Mouse (Mus musculus) MEL (cell line): ENCODE measurements around the gene Kifc5b. TPM values are rescaled to one million over a fixed set of nuclear protein-coding genes. Genes with fewer than 3 reads are reported as not detected.

ENCODE experiments used
- DNase-seq: peaks from one replicate; pipeline ENCODE4 v3.0.0; 2011; ENCODE audit warnings: low read depth, low spot score
- H3K27ac ChIP-seq: 2 replicates; pipeline ENCODE4 v1.5.1; 2012; ENCODE audit warnings: low read depth, mild to moderate bottlenecking, control low read depth, low read length, moderate library complexity; ENCODE audit not compliant: control insufficient read depth
- H3K27me3 ChIP-seq, 2 experiments: fragments of 150-350 bp in 1 of 2; sonication (generic) in 1 of 2; 2 replicates each; pipeline ENCODE4 v1.6.1; 2012; ENCODE audit warnings: low read length in 2 of 2, mild to moderate bottlenecking in 2 of 2, improper control_type of control experiment in 1 of 2, moderate library complexity in 1 of 2; ENCODE audit not compliant: insufficient read depth in 2 of 2, control insufficient read depth in 1 of 2
- H3K36me3 ChIP-seq, 2 experiments: 2 replicates each; pipeline ENCODE4 v1.6.1; 2012 to 2014; ENCODE audit warnings: low read length in 2 of 2, improper control_type of control experiment in 1 of 2, inconsistent platforms in 1 of 2, mild to moderate bottlenecking in 1 of 2; ENCODE audit not compliant: insufficient read depth in 2 of 2, control insufficient read depth in 1 of 2
- H3K4me1 ChIP-seq, 2 experiments: fragments of 150-350 bp in 1 of 2; sonication (generic) in 1 of 2; 2 replicates each; pipeline ENCODE4 v1.6.1; 2012; ENCODE audit warnings: low read length in 2 of 2, improper control_type of control experiment in 1 of 2, mild to moderate bottlenecking in 1 of 2; ENCODE audit not compliant: insufficient read depth in 2 of 2, control insufficient read depth in 1 of 2
- H3K4me3 ChIP-seq, 2 experiments: fragments of 150-350 bp in 1 of 2; sonication (generic) in 1 of 2; 2 replicates each; pipeline ENCODE4 v1.5.1; 2012; ENCODE audit warnings: low read depth in 2 of 2, low read length in 2 of 2, mild to moderate bottlenecking in 2 of 2, moderate library complexity in 2 of 2, control low read depth in 1 of 2, improper control_type of control experiment in 1 of 2; ENCODE audit not compliant: control insufficient read depth in 1 of 2, insufficient read depth in 1 of 2
- H3K79me2 ChIP-seq: 2 replicates; pipeline ENCODE4 v1.6.1; 2012; ENCODE audit warnings: mild to moderate bottlenecking, low read length, moderate library complexity; ENCODE audit not compliant: control insufficient read depth, poor library complexity, insufficient read depth
- H3K9ac ChIP-seq: 2 replicates; pipeline ENCODE4 v1.6.1; 2012; ENCODE audit warnings: low read depth, mild to moderate bottlenecking, control low read depth, low read length, moderate library complexity; ENCODE audit not compliant: control insufficient read depth, poor library complexity, severe bottlenecking
- H3K9me3 ChIP-seq: fragments of 150-350 bp; sonication (generic); replicated peaks from 2 replicates; pipeline ENCODE4 v1.6.1; 2012; ENCODE audit warnings: mild to moderate bottlenecking, low read length, improper control_type of control experiment, moderate library complexity; ENCODE audit not compliant: insufficient read depth
- BHLHE40 ChIP-seq: IDR thresholded peaks from 2 replicates; pipeline ENCODE4 v1.6.1; 2012; ENCODE audit warnings: low read depth, mild to moderate bottlenecking, inconsistent platforms, low read length, improper control_type of control experiment, borderline replicate concordance
- CHD1 ChIP-seq: IDR thresholded peaks from 2 replicates; pipeline ENCODE4 v1.6.1; 2012; ENCODE audit warnings: low read depth, mild to moderate bottlenecking, inconsistent platforms, low read length, improper control_type of control experiment
- CHD2 ChIP-seq: IDR thresholded peaks from 2 replicates; pipeline ENCODE4 v1.6.1; 2011; ENCODE audit warnings: low read length, improper control_type of control experiment
- ELF1 ChIP-seq: IDR thresholded peaks from 2 replicates; pipeline ENCODE4 v1.6.1; 2014; ENCODE audit warnings: low read depth, mild to moderate bottlenecking, inconsistent platforms, low read length, improper control_type of control experiment, moderate library complexity
- EP300 ChIP-seq, 2 experiments: IDR thresholded peaks; 2 replicates each; pipeline ENCODE4 v1.6.1; 2011; ENCODE audit warnings: improper control_type of control experiment in 2 of 2, low read length in 2 of 2, low read depth in 1 of 2, mild to moderate bottlenecking in 1 of 2
- GABPA ChIP-seq: IDR thresholded peaks from 2 replicates; pipeline ENCODE4 v1.6.1; 2012; ENCODE audit warnings: low read depth, mild to moderate bottlenecking, inconsistent platforms, low read length, improper control_type of control experiment, moderate library complexity
- MAFK ChIP-seq: IDR thresholded peaks from 2 replicates; pipeline ENCODE4 v1.6.1; 2011; ENCODE audit warnings: low read depth, mild to moderate bottlenecking, low read length, improper control_type of control experiment, borderline replicate concordance
- MAX ChIP-seq: IDR thresholded peaks from 2 replicates; pipeline ENCODE4 v1.6.1; 2011; ENCODE audit warnings: low read length, improper control_type of control experiment
- MAZ ChIP-seq: IDR thresholded peaks from 2 replicates; pipeline ENCODE4 v1.6.1; 2012; ENCODE audit warnings: low read depth, mild to moderate bottlenecking, inconsistent platforms, low read length, improper control_type of control experiment
- MEF2A ChIP-seq: IDR thresholded peaks from 2 replicates; pipeline ENCODE4 v1.6.1; 2014; ENCODE audit warnings: low read depth, mild to moderate bottlenecking, inconsistent platforms, low read length, improper control_type of control experiment; ENCODE audit not compliant: poor library complexity, insufficient replicate concordance, severe bottlenecking; ENCODE audit errors: extremely low read depth
- MXI1 ChIP-seq: IDR thresholded peaks from 2 replicates; pipeline ENCODE4 v1.6.1; 2011; ENCODE audit warnings: mild to moderate bottlenecking, low read depth, low read length, improper control_type of control experiment
- MYB ChIP-seq: IDR thresholded peaks from 2 replicates; pipeline ENCODE4 v1.6.1; 2011; ENCODE audit warnings: mild to moderate bottlenecking, low read depth, low read length, improper control_type of control experiment
- NRF1 ChIP-seq: IDR thresholded peaks from 2 replicates; pipeline ENCODE4 v1.6.1; 2014; ENCODE audit warnings: low read depth, mild to moderate bottlenecking, inconsistent platforms, low read length, improper control_type of control experiment, moderate library complexity; ENCODE audit not compliant: poor library complexity, insufficient read depth, severe bottlenecking
- POLR2A ChIP-seq, 2 experiments: IDR thresholded peaks; 2 replicates each; pipeline ENCODE4 v1.6.1; 2011 to 2012; ENCODE audit warnings: low read length in 2 of 2, mild to moderate bottlenecking in 2 of 2, control low read depth in 1 of 2, improper control_type of control experiment in 1 of 2, low read depth in 1 of 2, moderate library complexity in 1 of 2; ENCODE audit not compliant: control insufficient read depth in 1 of 2, insufficient read depth in 1 of 2, poor library complexity in 1 of 2
- UBTF ChIP-seq: IDR thresholded peaks from 2 replicates; pipeline ENCODE4 v1.6.1; 2012; ENCODE audit warnings: low read depth, mild to moderate bottlenecking, inconsistent platforms, low read length, improper control_type of control experiment, moderate library complexity, borderline replicate concordance; ENCODE audit not compliant: insufficient read depth
- ZC3H11A ChIP-seq: IDR thresholded peaks from 2 replicates; pipeline ENCODE4 v1.6.1; 2012; ENCODE audit warnings: low read depth, mild to moderate bottlenecking, inconsistent platforms, low read length, improper control_type of control experiment
- polyA plus RNA-seq, 2 experiments: library from polyadenylated mRNA; stranded (reverse) in 1 of 2; unstranded in 1 of 2; fragments of >175 nt in 1 of 2; fragments of >200 nt in 1 of 2; gene quantifications; 2 replicates each; pipeline versions ENCODE4 v1.2.1 to v1.2.4; 2012; ENCODE audit warnings: low replicate concordance in 2 of 2, low read depth in 1 of 2; ENCODE audit not compliant: insufficient read length in 2 of 2, insufficient read depth in 1 of 2, missing spikeins in 1 of 2
- total RNA-seq: library from RNA; depleted of rRNA; stranded (reverse); fragments of 300-350 nt; gene quantifications from 2 replicates; pipeline ENCODE4 v1.2.3, GENCODE M21; 2012

Kifc5b gene
- total and polyA plus RNA-seq, 3 experiments = 10.6 to 111 (median 45.4) TPM

GRCm38 (mm10) chr17:26968200-26968611 lies 51.3 kb downstream of the Kifc5b start:
- H3K9ac ChIP-seq = no peak overlapping the region
- H3K9me3 ChIP-seq = no peaks in the 10 kb centered on the region
- peaks cover 6% of the 10 kb centered on the region for H3K79me2 ChIP-seq
- peaks cover 0 to 4% of the 10 kb centered on the region in 2 experiments; a peak in 2 of 4 replicates for H3K36me3 ChIP-seq
- H3K4me1 ChIP-seq = 0 out of 4 replicates have a peak, but pooled peaks cover 0 to 3% of the 10 kb centered on the region in 2 experiments
- no peak for DNase-seq
- H3K27me3 ChIP-seq = no peaks in the 10 kb centered on the region
- TF ChIP-seq MYB = no peak
- TF ChIP-seq MAX = no peak
- no peak for TF ChIP-seq CHD1
- TF ChIP-seq GABPA = no peak
- no peak for TF ChIP-seq EP300 (IDR thresholded peaks at IDR 0.05; ENCODE audit: low read depth in 1 of 2, low read length in 2 of 2)
- TF ChIP-seq MXI1 = no peak
- no peak for TF ChIP-seq ELF1
- TF ChIP-seq ZC3H11A = no peak
- TF ChIP-seq BHLHE40 = no peak
- TF ChIP-seq CHD2 = no peak
- no peak overlapping the region for H3K4me3 ChIP-seq
- H3K27ac ChIP-seq = no peak overlapping the region

- TF ChIP-seq POLR2A (IDR thresholded peaks at IDR 0.05; ENCODE audit: control insufficient read depth in 1 of 2, insufficient read depth in 1 of 2, low read depth in 1 of 2, low read length in 2 of 2, poor library complexity in 1 of 2) (no peak), BHLHE40 (no peak), MAFK (no peak), UBTF (no peak), NRF1 (no peak), MEF2A (no peak), CHD1 (no peak), MAZ (no peak)
- TF ChIP-seq, all 39 proteins: peak for 0
- H3K4me3 ChIP-seq = no peak overlapping the region
- no peak overlapping the region for H3K27ac ChIP-seq
- H3K9me3 ChIP-seq = no peaks in the 10 kb centered on the region
- peaks cover 0 to 9% of the 10 kb centered on the region in 2 experiments; a peak in 2 of 4 replicates for H3K36me3 ChIP-seq
- DNase-seq = no peak
- H3K27me3 ChIP-seq = no peaks in the 10 kb centered on the region
- no peak overlapping the region for H3K9ac ChIP-seq
- peaks cover 0 to 10% of the 10 kb centered on the region in 2 experiments; a peak in 2 of 4 replicates for H3K4me1 ChIP-seq
- H3K79me2 ChIP-seq = peaks cover 17% of the 10 kb centered on the region
Measured at GRCm38 (mm10) chr17:26969257-26969656, 52.4 kb downstream of the Kifc5b start.
